Mouse (Mus musculus) midbrain, embryonic 13.5 days (tissue): Measurements from ENCODE around the gene Zhx3. TPM values are rescaled to one million over a fixed set of nuclear protein-coding genes. Genes with fewer than 3 reads are reported as not detected.
A peak's percentile ranks its signal among the peaks of the same experiment; 100 is the strongest.

ENCODE experiments used
- ATAC-seq: fragments of 200-750 bp; cut with Nextera tagmentation; 2 replicates; pipeline ENCODE4 v1.8.0; 2017; ENCODE audit warnings: mild to moderate bottlenecking, moderate TSS enrichment, moderate library complexity
- H3K27ac ChIP-seq: fragments of 300-500 bp; sonication (generic); 2 replicates; pipeline ENCODE4 v1.5.1; 2015; ENCODE audit warnings: inconsistent platforms, mild to moderate bottlenecking, moderate library complexity
- H3K27me3 ChIP-seq: fragments of 300-500 bp; sonication (generic); 2 replicates; pipeline ENCODE4 v1.6.1; 2015; ENCODE audit warnings: mild to moderate bottlenecking, inconsistent platforms
- H3K36me3 ChIP-seq: fragments of 300-500 bp; sonication (generic); 2 replicates; pipeline ENCODE4 v1.6.1; 2015; ENCODE audit warnings: mild to moderate bottlenecking, inconsistent platforms
- H3K4me1 ChIP-seq: fragments of 300-500 bp; sonication (generic); replicated peaks from 2 replicates; pipeline ENCODE4 v1.6.1; 2015; ENCODE audit warnings: inconsistent platforms
- H3K4me2 ChIP-seq: fragments of 300-500 bp; sonication (generic); replicated peaks from 2 replicates; pipeline ENCODE4 v1.6.1; 2015; ENCODE audit warnings: moderate library complexity, mild to moderate bottlenecking, inconsistent platforms
- H3K4me3 ChIP-seq: fragments of 300-500 bp; sonication (generic); replicated peaks from 2 replicates; pipeline ENCODE4 v1.5.1; 2015; ENCODE audit warnings: mild to moderate bottlenecking, inconsistent platforms
- H3K9ac ChIP-seq: fragments of 300-500 bp; sonication (generic); replicated peaks from 2 replicates; pipeline ENCODE4 v1.6.1; 2015; ENCODE audit warnings: mild to moderate bottlenecking, inconsistent platforms
- H3K9me3 ChIP-seq: fragments of 300-500 bp; sonication (generic); 2 replicates; pipeline ENCODE4 v1.6.1; 2016; ENCODE audit warnings: mild to moderate bottlenecking, inconsistent platforms
- WGBS: fragments of 180-500 bp; shearing (Covaris S2); methylation state at CpG from one replicate; pipeline ENCODE4 v1.1.7; 2015; 5-methylcytosine and 5-hydroxymethylcytosine counted together
- polyA plus RNA-seq: library from polyadenylated mRNA; unstranded; fragments of >200 nt; fragmentation: Nextera tagmentation; extraction: Ambion mirVana; gene quantifications from 2 replicates; pipeline ENCODE4 v1.2.1, GENCODE M21; 2015

Gene Zhx3
- polyA plus RNA-seq = 17.1 TPM in 2 replicates

DNA sequence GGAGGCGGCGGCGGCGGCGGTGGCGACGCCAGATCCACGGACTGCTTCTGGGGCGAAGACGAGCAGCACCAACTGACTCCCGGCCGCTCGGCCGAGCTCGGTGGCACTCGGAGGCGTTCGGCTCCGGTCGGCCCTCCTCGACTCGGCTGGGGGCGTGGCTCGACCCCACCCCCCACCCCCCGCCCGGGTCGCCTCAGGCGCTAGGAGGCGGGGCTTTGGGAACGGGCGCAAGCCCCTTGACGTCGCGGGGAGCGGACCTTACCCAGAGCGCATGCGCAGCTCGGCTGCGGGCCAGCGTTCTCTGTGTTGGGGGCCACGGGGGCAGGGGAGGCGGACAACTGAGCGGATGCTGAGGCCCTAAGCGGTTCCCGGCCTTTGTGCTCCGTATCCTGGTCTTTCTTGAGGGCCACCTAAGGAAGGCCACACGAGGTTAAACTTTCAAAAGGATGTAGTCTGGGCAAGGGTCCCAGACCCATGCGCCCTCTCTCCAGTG is at the start of gene Zhx3:
TSS of gene Zhx3 (minus strand) at position 109 of the 493 bp plus-strand sequence.
- WGBS = 1% methylated on average over 39 of the region's 48 CpGs
- peak within 1 kb of the TSS; percentile 84 for H3K4me3 ChIP-seq
- H3K9me3 ChIP-seq = no peaks in the 10 kb centered on the region
- peaks cover 18% of the 10 kb centered on the region for H3K4me1 ChIP-seq
- peak within 1 kb of the TSS; percentile 97 for H3K9ac ChIP-seq
- no peaks in the 10 kb centered on the region for H3K36me3 ChIP-seq
- no peaks in the 10 kb centered on the region for H3K27me3 ChIP-seq
- peak; percentile 98 for ATAC-seq
- H3K4me2 ChIP-seq = peak within 1 kb of the TSS; percentile 74
- peak within 1 kb of the TSS; percentile 99 for H3K27ac ChIP-seq

DNA sequence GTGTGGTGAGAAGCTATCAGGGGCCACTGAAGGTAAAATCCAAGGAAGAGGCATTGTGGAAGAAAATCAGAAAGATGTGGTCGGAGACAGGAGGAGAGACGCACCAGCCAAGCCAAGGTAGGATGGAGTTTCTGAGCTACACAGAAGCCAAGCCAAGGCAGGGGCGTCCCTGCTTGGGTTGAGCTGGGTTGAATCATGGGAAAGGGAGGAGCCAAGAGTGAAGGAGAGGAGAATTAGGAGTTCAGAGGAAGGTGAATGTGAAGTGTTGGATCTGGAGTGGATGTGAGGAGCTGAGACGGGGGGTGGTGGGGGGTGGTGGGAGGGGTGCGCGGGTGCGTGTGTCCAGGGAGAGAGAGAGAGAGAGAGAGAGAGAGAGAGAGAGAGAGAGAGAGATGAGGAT is 48.5 kb upstream of the Zhx3 start:
- 72% methylated on average over 7 of the region's 7 CpGs for WGBS
- no peaks in the 10 kb centered on the region for H3K36me3 ChIP-seq
- no peak overlapping the region for H3K27ac ChIP-seq
- H3K4me2 ChIP-seq = no peak overlapping the region
- ATAC-seq = no peak
- peaks cover 28% of the 10 kb centered on the region for H3K4me1 ChIP-seq
- no peak overlapping the region for H3K4me3 ChIP-seq
- no peaks in the 10 kb centered on the region for H3K9me3 ChIP-seq
- no peak overlapping the region for H3K9ac ChIP-seq
- H3K27me3 ChIP-seq = no peaks in the 10 kb centered on the region

DNA sequence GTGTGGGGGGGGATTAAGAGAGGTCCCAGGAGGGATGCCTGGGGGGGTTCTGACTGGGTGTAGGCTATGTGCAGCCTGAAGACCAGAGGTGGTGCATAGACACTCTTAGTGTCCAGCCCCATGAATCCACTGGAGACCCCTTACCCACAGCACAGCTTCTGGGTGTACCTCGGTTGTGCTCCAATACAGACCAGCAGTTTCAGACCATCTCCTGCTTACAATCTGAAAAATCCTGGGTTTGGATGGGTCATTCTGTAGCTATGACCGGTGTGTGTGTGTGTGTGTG is 46.1 kb upstream of the Zhx3 start:
- H3K4me2 ChIP-seq = no peak overlapping the region
- no peaks in the 10 kb centered on the region for H3K9me3 ChIP-seq
- WGBS = 68% methylated on average over 2 of the region's 2 CpGs
- H3K27ac ChIP-seq = no peak overlapping the region
- H3K9ac ChIP-seq = no peak overlapping the region
- H3K4me3 ChIP-seq = no peak overlapping the region
- H3K27me3 ChIP-seq = peaks cover 13% of the 10 kb centered on the region
- H3K4me1 ChIP-seq = peaks cover 29% of the 10 kb centered on the region
- peak; percentile 67; the same call in 1 of the 2 replicates for ATAC-seq
- H3K36me3 ChIP-seq = no peaks in the 10 kb centered on the region

DNA sequence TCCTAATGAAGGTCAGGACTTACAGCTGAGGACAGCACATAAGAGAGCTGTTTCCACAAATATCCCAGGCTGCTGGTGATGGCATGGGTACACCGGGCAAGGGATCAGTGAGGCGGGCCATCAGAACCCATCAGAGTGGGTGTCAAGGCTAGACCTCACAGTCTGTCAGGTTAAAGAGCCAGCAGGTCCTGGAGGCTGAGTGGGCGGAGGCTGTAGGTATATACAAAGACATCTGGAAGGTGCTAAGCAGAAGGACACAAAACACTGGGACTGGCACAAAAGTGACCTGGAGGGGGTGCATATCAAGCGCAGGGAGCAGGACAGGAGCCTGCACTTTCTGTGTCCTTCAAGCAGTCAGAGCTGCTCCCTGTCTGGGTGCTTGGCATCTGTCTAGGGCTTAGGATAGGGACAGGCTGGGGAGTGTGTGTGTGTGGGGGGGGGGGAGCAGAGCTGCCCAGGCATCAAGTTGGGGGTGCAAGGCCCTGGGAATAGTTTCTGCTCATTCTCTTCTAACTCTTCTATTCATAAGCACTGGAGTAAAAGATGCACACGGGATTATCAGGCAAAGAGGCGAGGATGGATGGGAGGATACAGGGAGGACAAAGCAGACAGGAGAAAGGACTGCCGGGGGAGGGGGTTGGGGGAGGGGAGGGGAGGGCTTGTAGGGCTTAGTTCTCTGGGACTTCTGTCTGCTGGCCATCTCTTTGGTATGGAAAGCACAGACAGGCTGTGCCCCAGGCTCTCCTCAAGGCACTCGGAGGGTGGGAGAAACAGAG is 45.5 kb upstream of the Zhx3 start:
- H3K9ac ChIP-seq = no peak overlapping the region
- WGBS = 37% methylated on average over 8 of the region's 8 CpGs
- H3K36me3 ChIP-seq = no peaks in the 10 kb centered on the region
- H3K4me3 ChIP-seq = no peak overlapping the region
- H3K4me1 ChIP-seq = peaks cover 29% of the 10 kb centered on the region
- no peaks in the 10 kb centered on the region for H3K9me3 ChIP-seq
- H3K27ac ChIP-seq = 0 out of 2 replicates have a peak overlapping the region, but pooled peaks have one; percentile 25
- H3K27me3 ChIP-seq = peaks cover 16% of the 10 kb centered on the region
- ATAC-seq = peak; percentile 60
- H3K4me2 ChIP-seq = no peak overlapping the region

DNA sequence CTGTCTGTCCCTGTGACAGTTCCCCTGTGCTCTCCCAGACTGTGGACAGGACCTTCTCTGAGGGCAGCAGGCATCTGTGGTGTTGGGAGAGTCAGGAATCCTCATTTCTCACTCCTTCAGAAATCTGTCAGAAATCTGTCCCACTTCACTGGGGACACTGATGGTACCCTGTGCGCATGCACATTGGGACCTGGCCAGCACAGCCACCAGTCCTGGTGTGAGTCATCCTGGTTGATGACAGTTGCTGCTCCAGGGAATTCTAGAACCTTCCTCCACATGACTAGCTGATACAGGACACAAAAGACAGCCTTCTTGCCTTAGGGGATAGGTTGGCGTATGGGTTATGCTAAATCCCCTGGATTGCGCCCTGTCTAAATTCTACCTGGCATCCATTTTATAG is 44.5 kb upstream of the Zhx3 start:
- H3K9me3 ChIP-seq = no peaks in the 10 kb centered on the region
- peaks cover 31% of the 10 kb centered on the region for H3K4me1 ChIP-seq
- ATAC-seq = no peak
- WGBS = 88% methylated on average over 3 of the region's 3 CpGs
- H3K4me2 ChIP-seq = no peak overlapping the region
- no peak overlapping the region for H3K27ac ChIP-seq
- H3K9ac ChIP-seq = no peak overlapping the region
- no peak overlapping the region for H3K4me3 ChIP-seq
- H3K27me3 ChIP-seq = peaks cover 27% of the 10 kb centered on the region
- no peaks in the 10 kb centered on the region for H3K36me3 ChIP-seq

DNA sequence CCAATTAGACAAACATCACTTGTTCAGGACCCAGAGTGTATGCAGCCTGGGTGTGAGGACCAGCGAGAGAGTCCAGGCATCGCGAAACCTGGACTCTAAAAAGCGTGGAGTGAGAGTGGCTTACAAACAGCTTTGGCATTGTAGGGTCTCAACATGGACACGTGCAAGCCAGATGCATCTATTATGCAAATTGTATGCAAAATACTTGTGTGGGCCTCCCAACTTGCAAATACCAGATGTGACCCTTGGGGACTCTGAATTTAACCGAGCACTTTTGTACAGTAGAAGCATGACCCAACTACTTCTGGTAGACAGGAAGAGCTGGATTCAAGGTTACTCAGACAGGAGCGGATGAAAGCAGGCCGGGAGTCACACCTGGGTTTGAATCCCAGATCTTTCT is 43.9 kb upstream of the Zhx3 start:
- no peak for ATAC-seq
- no peaks in the 10 kb centered on the region for H3K36me3 ChIP-seq
- H3K9me3 ChIP-seq = no peaks in the 10 kb centered on the region
- no peak overlapping the region for H3K4me2 ChIP-seq
- H3K4me1 ChIP-seq = peaks cover 37% of the 10 kb centered on the region
- 63% methylated on average over 8 of the region's 8 CpGs for WGBS
- no peak overlapping the region for H3K4me3 ChIP-seq
- H3K9ac ChIP-seq = no peak overlapping the region
- no peak overlapping the region for H3K27ac ChIP-seq
- peaks cover 33% of the 10 kb centered on the region for H3K27me3 ChIP-seq

DNA sequence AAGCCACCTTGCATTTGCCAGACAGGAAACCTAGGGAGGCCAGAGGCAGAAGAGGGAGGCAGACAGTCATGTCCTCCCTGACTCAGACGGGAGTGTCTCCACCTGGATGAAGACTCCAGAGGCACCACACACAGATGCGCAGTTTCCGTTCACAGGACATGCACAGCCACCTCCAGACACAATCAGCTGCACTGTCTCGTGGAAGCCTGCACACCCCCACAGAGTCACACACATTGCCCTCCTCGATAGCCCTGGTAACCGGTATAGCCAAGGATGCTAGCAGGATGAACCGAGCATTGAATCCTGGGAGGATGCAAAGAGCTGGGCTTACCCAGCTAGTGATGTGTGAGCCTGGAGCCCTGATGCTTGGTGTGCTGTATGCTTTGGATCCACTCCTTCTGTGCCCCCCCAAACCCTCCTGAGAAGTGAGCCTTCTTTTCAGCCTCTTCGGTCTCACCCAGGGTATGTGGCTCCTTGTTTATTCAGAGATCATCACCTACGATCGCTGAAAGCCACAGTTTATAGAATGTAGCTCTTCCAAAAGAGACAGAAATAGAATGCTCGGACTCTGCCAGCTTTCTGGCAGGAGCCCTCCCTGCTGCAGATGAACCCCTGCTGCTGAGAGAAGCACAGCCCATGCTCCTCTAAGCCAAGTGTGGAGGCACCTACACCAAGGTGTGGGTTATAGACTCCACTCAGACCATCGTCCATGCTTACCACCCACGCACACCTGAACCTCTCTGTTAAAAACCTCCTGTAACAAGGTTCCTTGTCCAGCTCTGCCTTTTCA is 43.2 kb upstream of the Zhx3 start:
- no peak overlapping the region for H3K4me3 ChIP-seq
- ATAC-seq = no peak
- no peak overlapping the region for H3K9ac ChIP-seq
- 82% methylated on average over 13 of the region's 13 CpGs for WGBS
- H3K27me3 ChIP-seq = peaks cover 40% of the 10 kb centered on the region
- no peak overlapping the region for H3K4me2 ChIP-seq
- H3K9me3 ChIP-seq = no peaks in the 10 kb centered on the region
- H3K36me3 ChIP-seq = no peaks in the 10 kb centered on the region
- peaks cover 44% of the 10 kb centered on the region for H3K4me1 ChIP-seq
- H3K27ac ChIP-seq = no peak overlapping the region

DNA sequence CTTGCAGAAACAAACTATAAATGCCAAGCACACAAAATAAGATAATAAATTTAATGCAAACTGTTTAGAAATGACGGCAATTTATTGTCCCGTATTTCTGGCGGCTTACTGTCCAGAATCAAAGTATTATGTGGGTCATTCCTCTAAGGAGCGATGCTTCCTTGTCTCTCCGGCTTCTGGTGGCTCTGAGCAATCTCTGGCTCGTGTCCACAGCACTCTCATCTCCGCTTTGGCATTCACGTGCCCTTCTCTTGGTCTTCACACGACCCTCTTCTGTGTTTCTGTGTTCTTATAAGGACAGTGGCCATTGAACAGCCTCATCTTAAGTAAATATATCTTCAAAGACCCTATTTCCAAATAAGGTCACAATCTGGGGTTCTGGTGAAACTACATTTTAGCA is 41.9 kb upstream of the Zhx3 start:
- no peak overlapping the region for H3K9ac ChIP-seq
- peaks cover 53% of the 10 kb centered on the region for H3K27me3 ChIP-seq
- no peak overlapping the region for H3K27ac ChIP-seq
- WGBS = 87% methylated on average over 9 of the region's 9 CpGs
- peaks cover 44% of the 10 kb centered on the region for H3K4me1 ChIP-seq
- no peaks in the 10 kb centered on the region for H3K9me3 ChIP-seq
- H3K4me3 ChIP-seq = no peak overlapping the region
- H3K36me3 ChIP-seq = no peaks in the 10 kb centered on the region
- no peak overlapping the region for H3K4me2 ChIP-seq
- ATAC-seq = no peak

DNA sequence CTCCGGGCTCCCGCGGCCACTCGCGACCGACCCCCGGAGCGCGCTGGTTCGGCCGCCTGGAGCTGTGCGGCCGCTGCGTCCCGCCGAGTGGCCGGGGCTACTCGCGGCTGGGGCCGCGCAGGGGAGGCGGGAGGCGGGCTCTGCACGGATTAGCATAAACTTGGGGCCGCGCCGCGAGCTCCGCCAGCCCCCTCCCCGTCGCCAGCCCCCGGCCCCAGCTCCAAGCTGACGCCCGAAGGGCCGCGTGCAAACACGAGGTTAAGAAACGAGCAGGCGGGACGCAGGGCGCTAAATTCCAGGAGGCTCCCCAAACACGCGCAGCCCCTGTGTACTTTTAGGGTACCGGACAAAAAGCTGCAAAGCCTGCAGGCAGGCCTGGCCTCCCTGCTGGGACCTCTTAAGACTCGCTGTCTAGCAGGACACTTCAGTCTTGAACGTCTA is 39.5 kb upstream of the Zhx3 start, which contains the start of gene Emilin3:
TSS of gene Emilin3 (minus strand) at position 98 of the 441 bp plus-strand sequence.
- ATAC-seq = peak; percentile 64
- peaks cover 56% of the 10 kb centered on the region for H3K27me3 ChIP-seq

DNA sequence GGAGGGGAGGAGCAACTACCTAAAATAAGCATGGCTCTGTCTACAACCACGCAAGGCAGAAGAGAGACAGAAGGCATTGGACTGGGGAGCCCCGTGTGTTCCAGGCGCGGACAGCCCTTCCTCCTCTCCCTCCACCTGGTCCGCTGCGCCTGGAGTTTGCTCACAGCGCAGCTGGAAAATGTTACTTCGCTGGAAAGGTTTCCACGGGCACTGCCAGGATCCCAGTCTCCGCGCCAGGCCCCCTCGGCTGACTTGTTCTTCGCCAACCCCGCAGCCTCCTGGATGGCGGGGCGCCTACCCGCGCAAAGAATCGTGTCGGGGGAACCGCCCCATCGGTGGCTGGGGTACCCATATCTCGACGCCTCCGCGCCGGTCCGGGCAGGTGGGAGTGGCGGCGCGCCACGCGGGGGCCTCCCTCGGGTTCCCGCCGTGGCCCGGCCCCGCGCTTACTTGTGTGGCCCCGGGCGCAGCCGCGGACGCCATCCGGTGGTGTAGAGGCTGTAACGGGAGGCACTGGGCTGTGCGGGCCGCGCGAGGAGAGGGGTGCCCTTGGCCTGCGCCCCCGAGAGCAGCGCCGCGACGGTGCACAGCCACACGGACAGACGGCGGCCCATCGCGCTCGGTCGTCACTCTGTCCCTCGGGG is 38.9 kb upstream of the Zhx3 start:
- Histone ChIP-seq H3K9me3 (no peaks in the 10 kb centered on the region), H3K36me3 (no peaks in the 10 kb centered on the region), H3K27me3 (peaks cover 56% of the 10 kb centered on the region), H3K4me2 (peak overlapping the region; percentile 88), H3K9ac (peak overlapping the region; percentile 61), H3K4me3 (peak overlapping the region; percentile 51), H3K27ac (no peak overlapping the region), H3K4me1 (peaks cover 20% of the 10 kb centered on the region)
- WGBS = 2% methylated on average over 62 of the region's 64 CpGs
- peak; percentile 72 for ATAC-seq

More for the DNA sequence above, 39.5 kb upstream of the Zhx3 start, which contains the start of gene Emilin3:
- Histone ChIP-seq H3K27ac (no peak within 1 kb of the TSS), H3K4me2 (peak within 1 kb of the TSS; percentile 88), H3K36me3 (no peaks in the 10 kb centered on the region), H3K4me3 (peak within 1 kb of the TSS; percentile 51), H3K9me3 (no peaks in the 10 kb centered on the region), H3K9ac (peak within 1 kb of the TSS; percentile 61), H3K4me1 (peaks cover 26% of the 10 kb centered on the region)
- WGBS = under 1% methylated on average over 46 of the region's 46 CpGs

DNA sequence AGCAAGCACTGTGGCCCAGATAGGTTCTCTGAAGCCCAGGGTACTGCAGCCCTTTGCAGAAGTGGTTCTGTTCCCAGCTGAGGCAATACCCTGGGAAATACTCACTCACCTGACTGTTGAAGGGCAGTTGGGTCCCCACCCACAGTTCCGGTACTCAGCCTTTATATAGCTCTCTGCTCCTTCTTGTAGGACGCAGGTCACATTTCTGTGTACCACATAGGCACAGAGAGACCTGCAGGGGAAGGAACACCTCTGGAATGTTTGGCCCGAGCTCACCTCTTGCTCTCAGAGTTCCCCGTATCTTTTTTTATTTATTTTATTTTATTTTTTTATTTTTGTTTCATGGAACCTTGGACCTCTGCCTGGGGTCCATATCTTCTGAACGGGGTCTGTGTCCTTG is 37.8 kb upstream of the Zhx3 start:
- H3K9ac ChIP-seq = no peak overlapping the region
- no peak overlapping the region for H3K27ac ChIP-seq
- H3K36me3 ChIP-seq = no peaks in the 10 kb centered on the region
- peaks cover 55% of the 10 kb centered on the region for H3K27me3 ChIP-seq
- H3K4me1 ChIP-seq = peaks cover 15% of the 10 kb centered on the region
- ATAC-seq = no peak
- H3K4me2 ChIP-seq = no peak overlapping the region
- H3K9me3 ChIP-seq = no peaks in the 10 kb centered on the region
- WGBS = 87% methylated on average over 5 of the region's 5 CpGs
- no peak overlapping the region for H3K4me3 ChIP-seq

DNA sequence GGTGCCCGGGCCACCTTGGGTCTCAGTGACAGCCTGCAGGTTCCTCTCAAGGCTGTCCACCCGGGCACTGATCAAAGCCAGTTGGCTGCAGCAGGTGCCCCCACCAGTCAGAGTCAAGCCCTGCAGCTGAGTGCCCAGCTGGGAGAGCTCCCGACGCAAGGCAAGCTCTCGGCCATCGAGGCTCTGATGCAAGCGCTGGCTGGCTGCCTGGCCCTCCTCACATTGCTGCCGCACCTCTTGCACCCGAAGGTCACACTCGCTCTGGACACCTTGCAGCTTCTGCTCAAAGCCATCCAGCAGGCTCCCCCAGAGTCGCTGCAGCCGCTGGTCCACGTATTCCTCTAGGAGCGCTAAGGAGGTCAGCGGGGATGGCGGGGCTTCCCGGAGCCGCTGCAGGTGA is 35.8 kb upstream of the Zhx3 start:
- Histone ChIP-seq H3K9me3 (no peaks in the 10 kb centered on the region), H3K4me2 (no peak overlapping the region), H3K27ac (no peak overlapping the region), H3K27me3 (peaks cover 40% of the 10 kb centered on the region), H3K4me3 (no peak overlapping the region), H3K4me1 (peaks cover 15% of the 10 kb centered on the region), H3K9ac (no peak overlapping the region), H3K36me3 (no peaks in the 10 kb centered on the region)
- ATAC-seq = no peak
- 67% methylated on average over 18 of the region's 18 CpGs for WGBS
